Mouse (Mus musculus): Measurements from ENCODE around the gene Cldn13.
"Not testable (repeated sequence)": the region's sequence is repeated elsewhere in the genome, so short reads cannot be mapped to it uniquely, and the experiment has no call there.

The Cldn13 gene

DNA sequence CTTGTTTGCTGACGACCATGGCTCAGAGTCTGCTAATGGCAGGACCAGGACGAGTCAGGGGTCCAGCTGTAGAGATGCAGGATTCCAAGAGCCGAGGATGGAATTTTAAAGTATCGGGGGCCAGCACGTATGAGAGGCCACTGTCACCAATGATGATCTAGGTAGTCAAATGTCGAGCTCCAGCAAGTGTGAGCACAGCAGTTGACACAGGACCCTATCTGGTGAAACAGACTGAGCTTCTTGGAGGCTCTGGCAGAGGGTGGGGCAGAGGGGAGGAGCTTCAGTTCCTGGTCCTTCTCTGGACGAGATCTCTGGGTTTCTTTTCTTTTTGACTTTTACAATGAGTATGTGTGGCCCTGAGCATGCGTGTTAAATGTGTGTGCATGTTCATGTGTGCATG is at the start of gene Cldn13:
Gene Cldn13, minus strand, starts transcription at position 216 of the 400 bp plus-strand sequence.
- no peak for DNase-seq

- not testable (repeated sequence) for DNase-seq
Measured at GRCm38 (mm10) chr5:134964655-134965054, 49.3 kb upstream of the Cldn13 start.

DNA sequence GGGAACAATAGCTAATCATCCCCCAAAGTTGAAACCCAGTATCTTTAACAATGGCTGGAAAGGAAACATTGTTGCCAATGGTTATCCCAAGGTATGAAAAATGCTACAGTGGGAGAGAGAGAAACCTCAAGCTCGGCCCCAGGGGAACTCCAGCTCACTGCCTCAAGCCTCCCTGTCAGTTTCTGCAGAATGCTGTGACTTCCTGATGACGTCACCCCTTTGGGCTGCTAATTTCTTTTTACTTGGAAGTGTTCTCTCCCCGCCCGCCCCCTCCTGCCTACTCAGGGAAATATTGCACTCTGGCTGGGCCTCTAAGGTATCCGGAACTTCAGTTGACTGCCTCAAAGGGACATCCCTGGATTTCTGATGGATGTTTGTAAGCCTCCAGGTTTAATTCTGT is 48.2 kb upstream of the Cldn13 start:
- no peak for DNase-seq

DNA sequence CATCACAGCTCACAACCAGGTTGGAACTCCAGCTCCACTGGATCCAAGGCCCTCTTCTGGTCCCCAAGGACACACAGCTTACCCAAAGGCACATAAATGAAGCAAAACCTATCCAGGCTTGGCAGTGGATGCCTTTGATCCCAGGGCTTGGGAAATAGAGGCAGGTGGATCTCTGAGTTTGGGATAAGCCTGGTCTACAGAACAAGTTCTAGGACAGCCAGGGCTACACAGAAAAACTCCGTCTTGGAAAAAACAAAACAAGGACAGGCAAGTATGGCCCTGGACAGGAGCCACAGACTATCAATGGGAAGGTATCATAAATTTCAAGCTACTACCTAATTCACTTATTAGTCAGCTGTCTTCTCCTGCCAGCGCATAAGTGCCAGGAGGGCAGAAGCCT is 46.2 kb upstream of the Cldn13 start:
- DNase-seq = no peak

- DNase-seq = no peak
Measured at GRCm38 (mm10) chr5:134960430-134960829, 45.1 kb upstream of the Cldn13 start.

DNA sequence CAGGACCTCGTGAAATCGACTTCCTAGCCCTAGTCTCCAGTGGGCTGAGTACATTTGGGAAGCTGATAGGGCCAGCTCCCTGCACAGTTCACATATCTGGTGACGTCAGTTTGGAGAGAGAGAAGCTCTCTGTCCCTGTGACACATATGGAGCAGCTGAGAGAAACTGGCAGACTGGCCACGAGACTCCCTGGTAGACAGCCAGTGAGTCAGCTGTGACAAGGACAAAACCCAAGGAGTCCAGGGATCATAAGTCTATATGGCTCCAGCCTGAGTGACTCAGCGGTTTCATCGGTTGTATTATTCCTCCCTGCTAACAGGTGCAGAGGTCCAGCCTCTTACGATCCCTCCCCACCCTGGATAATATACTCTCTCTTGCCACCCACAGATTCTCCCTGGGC is 43.8 kb upstream of the Cldn13 start:
- no peak for DNase-seq

GRCm38 (mm10) chr5:134955491-134955890 is 40.2 kb upstream of the Cldn13 start:
- DNase-seq = no peak

- DNase-seq = no peak
Measured at GRCm38 (mm10) chr5:134951053-134951884, 35.9 kb upstream of the Cldn13 start.

- no peak for DNase-seq
Measured at GRCm38 (mm10) chr5:134948085-134948439, 32.7 kb upstream of the Cldn13 start.

DNA sequence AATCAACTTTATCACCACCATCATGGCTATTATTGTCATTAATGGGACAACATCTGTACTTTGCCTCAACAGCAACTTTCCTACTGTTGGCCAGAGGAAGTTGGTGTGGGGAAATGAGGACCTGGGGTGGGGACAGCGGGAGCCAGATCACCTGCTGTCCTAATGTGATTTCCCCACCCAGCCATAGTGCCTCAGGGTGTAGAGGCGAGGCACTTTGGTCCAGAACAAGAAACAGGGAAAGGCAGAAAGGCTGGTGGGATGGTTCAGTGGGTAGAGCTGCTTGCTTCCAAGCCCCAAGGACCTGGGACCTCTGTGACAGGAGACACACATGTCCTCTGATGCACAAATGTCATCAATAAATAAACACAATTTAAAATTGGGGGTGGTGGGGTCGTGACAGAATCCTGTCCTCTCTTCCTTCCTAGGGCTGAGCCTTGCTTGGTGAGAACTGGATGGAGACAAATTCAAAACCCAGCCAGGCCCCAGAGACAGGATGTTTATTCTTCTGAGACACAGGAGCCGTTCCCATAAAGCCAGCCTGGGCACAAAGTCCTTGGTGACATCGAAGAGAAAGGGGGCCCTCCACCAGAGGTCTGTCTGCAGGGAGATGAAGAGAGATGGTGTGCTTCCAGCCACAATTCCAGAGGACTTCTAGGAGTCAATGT is 32.2 kb upstream of the Cldn13 start:
- DNase-seq = no peak

- DNase-seq = no peak
Measured at GRCm38 (mm10) chr5:134946857-134947255, 31.5 kb upstream of the Cldn13 start, which contains the start of gene Cldn4. Cldn4 (minus strand) TSS chr5:134946934.

DNA sequence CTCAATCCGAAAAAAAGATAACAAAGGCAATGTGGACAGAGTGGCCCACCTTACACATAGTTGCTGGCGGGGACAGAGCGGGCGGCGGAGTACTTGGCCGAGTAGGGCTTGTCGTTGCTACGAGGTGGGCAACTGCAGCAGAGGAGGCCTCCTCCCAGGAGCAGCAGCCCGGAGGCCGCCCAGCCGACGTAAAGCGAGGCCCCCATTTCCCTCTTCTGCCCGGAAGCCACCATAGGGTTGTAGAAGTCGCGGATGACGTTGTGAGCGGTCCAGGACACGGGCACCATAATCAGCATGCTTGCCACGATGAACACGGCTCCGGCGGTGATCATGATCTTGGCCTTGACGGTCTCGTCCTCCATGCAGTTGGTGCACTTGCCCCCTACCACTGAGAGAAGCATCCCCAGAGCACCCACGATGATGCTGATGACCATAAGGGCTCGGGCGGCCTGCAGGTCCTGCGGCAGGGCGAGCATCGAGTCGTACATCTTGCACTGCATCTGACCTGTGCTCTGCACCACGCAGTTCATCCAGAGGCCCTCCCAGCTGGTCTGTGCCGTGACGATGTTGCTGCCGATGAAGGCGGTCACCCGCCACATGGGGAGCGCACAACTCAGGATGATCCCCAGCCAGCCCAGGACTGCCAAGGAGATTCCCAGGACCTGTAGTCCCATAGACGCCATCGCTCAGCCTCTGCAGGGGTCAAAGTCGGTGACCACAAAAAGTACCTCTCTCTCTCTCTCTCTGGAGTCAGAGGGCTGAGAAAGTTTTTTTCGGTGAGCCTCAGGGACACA is 30.9 kb upstream of the Cldn13 start:
- DNase-seq = no peak

- no peak for DNase-seq
Measured at GRCm38 (mm10) chr5:134945266-134945959, 30.1 kb upstream of the Cldn13 start.

DNA sequence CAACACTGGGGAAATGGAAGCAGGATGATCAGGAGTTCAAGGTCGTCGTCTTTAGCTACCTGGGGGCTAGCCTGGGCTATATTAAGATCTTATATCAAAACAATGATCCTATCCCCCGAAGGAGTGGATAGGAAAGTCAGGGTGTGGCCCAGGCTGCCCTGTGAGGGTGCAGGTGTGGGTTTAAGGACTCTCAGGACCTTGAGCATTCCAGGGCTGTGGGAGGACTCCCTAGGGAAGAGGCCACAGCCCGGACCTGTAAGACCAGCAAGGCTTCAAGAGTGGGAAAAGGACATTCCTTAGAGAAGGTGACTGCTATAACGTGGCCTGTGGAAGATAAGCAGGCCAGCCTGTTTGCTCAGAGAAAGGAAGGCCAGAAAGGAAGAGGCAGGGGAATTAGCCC is 28.9 kb upstream of the Cldn13 start:
- DNase-seq = no peak

DNA sequence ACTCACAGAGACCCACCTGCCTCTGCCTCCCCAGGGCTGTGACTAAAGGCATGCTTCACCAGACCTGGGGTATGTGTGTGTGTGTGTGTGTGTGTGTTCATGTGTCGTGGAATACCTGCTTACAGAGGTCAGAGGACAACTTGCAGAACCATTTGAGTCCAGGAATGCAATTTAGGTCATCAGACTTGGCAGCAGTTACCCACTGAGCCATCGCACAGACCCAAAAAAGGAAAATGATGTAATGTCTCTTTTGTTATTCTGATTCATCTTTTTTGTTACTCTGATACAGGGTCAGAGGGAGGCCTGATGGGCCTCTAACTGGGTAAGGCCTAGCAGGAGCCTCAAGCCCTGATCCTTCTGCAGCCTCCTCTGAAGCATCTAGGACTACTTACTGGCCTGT is 27.4 kb upstream of the Cldn13 start:
- DNase-seq = no peak

DNA sequence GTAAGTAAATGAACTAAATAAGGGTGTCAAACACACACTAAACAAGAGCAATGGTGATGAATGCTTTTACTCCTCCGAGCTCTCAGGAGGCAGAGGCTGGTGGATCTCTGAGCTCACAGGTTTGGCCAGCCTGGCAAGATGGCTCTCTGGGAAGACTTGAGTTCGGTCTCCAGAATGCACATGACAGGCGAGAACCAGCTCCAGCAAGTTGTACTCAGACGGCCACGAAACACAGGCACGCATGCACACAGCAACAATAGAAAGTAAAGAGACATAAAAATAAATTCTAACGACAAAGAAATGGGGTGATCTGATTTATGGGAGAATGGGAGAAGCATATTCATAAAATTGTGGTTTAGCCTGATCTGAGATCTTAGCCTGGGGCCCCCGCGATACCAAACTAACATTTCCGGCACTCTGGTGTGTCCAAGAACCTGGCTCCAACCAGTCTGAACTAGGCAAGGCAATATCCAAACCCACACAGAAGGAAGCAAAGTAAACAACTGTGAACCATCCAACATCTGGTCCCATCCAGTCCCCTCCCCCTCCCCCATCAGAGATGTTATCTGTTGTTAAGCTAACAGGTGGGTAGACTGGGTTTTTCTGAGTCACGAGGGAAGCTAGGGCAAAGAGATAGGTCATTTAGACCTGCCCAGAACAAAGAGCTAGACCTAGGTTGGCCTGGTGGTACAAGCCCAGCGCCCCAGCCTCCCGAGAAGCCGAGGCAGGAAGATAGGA is 26.3 kb upstream of the Cldn13 start:
- DNase-seq = no peak

- not testable (repeated sequence) for DNase-seq
Measured at GRCm38 (mm10) chr5:134939554-134939953, 24.2 kb upstream of the Cldn13 start.

DNA sequence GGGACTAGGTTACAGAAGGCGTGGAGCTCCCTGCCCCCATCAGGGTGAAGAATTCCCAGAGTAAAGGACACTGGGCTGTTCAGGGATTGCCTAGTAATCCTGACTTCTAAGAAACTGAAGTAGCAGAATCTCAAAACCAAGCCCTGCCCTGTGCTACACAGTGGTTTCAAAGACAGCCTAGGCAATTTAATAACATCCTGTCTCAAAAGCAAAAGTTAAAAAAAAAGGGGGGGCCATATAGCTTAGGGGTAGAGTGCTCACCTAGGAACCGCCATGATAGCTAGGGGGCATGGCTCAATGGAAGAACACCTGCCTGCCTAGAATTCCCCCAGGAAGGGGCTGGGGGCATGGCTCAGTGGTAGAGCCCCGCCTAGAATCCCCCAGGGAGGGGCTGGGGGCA is 23.7 kb upstream of the Cldn13 start:
- no peak for DNase-seq

- no peak for DNase-seq
Measured at GRCm38 (mm10) chr5:134936626-134937185, 21.4 kb upstream of the Cldn13 start.

GRCm38 (mm10) chr5:134936051-134936450 is 20.7 kb upstream of the Cldn13 start:
- no peak for DNase-seq

DNA sequence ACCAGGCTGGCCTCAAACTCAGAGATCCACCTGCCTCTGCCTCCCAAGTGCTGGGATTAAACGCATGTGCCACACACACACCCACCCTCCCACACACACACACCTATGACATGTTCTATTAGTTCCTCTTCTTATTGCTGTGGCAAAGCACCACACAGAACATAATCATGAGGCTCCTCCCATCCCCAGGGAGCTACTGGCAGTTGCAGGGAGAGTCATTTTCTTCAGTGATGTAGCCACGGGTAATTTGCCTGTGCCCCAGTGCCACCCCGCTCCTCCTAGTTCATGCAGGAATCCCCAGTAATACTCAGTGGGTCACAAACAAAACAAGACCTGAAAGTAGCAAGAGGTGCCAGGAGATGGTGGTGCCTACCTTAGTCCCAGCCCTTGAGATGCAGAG is 19.3 kb upstream of the Cldn13 start:
- no peak for DNase-seq

DNA sequence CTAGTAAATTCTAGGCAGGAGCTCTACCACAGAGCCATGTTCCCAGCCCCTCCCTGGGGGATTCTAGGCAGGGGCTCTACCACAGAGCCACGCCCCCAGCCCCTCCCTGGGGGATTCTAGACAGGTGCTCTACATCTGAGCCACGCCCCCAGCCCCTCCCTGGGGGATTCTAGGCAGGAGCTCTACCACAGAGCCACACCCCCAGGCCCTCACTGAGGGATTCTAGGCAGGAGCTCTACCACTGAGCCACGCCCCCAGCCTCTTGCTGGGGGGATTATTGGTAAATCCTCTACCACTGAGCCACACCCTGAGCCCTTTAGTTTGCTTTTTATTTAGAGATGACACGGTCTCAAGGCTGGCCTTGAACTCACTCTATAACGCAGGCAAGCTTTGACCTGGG is 18.4 kb upstream of the Cldn13 start:
- DNase-seq = not testable (repeated sequence)

Data from spleen, adult 18-20 months (tissue).